ENCODE assay signal across 8 mouse cellular contexts in genomic region chr7:19920166-19920505, GRCm38 (mm10). TPM values are rescaled to one million over a fixed set of nuclear protein-coding genes. Genes with fewer than 3 reads are reported as not detected.
DNase-seq lines count a peak whose midpoint lies in the region; ATAC-seq lines count a peak whose summit lies in the region.
"Had no signal": no experiment of that assay in that cellular context is flagged by ENCODE, and none has a peak within 500 bp of the region (broad histone marks: within the 10 kb centered on the region; RNA-seq: fewer than 3 reads in every experiment).

No protein-coding gene starts in this region.

- no peaks in the 10 kb centered on the region; the same call in 1 of the 2 replicates for H3K36me3 ChIP-seq in neural tube, embryonic 11.5 days (ENCODE audit: control insufficient read depth, insufficient read depth, low read length)
- no peaks in the 10 kb centered on the region for H3K36me3 ChIP-seq in forebrain, embryonic 16.5 days (ENCODE audit: control insufficient read depth, insufficient read depth)
- 0 out of 2 replicates have a peak, but pooled peaks cover 14% of the 10 kb centered on the region for H3K36me3 ChIP-seq in liver, embryonic 13.5 days

- H3K4me3 ChIP-seq in neural tube, embryonic 11.5 days (ENCODE audit: low read depth, low read length), result peak overlapping the region; percentile 67
- peak overlapping the region; percentile 78 for H3K4me3 ChIP-seq in forebrain, embryonic 16.5 days (replicated peaks; ENCODE audit: low read length)
- H3K4me3 ChIP-seq in liver, embryonic 13.5 days (replicated peaks), result peak overlapping the region; percentile 63

- H3K27me3 ChIP-seq in neural tube, embryonic 11.5 days (ENCODE audit: control insufficient read depth, insufficient read depth, low read length), result no peaks in the 10 kb centered on the region
- H3K27me3 ChIP-seq in forebrain, embryonic 16.5 days (replicated peaks; ENCODE audit: control insufficient read depth, insufficient read depth, low read length), result no peaks in the 10 kb centered on the region
- H3K27me3 ChIP-seq in liver, embryonic 13.5 days, result no peaks in the 10 kb centered on the region

- peak; percentile 58; the same call in 1 of the 2 replicates for ATAC-seq in neural tube, embryonic 11.5 days (ENCODE audit: insufficient read depth, low FRiP score, low TSS enrichment)
- peak; percentile 51 for ATAC-seq in forebrain, embryonic 16.5 days
- ATAC-seq in liver, embryonic 13.5 days (ENCODE audit: low read depth), result no peak

- no peaks in the 10 kb centered on the region for H3K9me3 ChIP-seq in neural tube, embryonic 11.5 days (ENCODE audit: control insufficient read depth, low read length)
- H3K9me3 ChIP-seq in forebrain, embryonic 16.5 days (ENCODE audit: control insufficient read depth, low read length), result no peaks in the 10 kb centered on the region
- no peaks in the 10 kb centered on the region for H3K9me3 ChIP-seq in liver, embryonic 13.5 days (replicated peaks)

- no peak for DNase-seq in neural tube, embryonic 11.5 days (ENCODE audit: low spot score)
- no peak for DNase-seq in neural tube, embryonic 10.5 days (ENCODE audit: extremely low spot score, low spot score)
- DNase-seq in liver, embryonic 13.5 days, result no peak
- peak; percentile 38 for DNase-seq in thymus, postnatal 4 days
- no peak for DNase-seq in cerebellum, adult 9-11 months
- DNase-seq in right cerebral cortex, postnatal 10 days (ENCODE audit: low spot score in 2 of 2), result no peak

- H3K4me2 ChIP-seq in neural tube, embryonic 11.5 days (ENCODE audit: low read depth), result peak overlapping the region; percentile 75
- H3K4me2 ChIP-seq in forebrain, embryonic 16.5 days (ENCODE audit: low read length), result peak overlapping the region; percentile 76
- peak overlapping the region; percentile 70 for H3K4me2 ChIP-seq in liver, embryonic 13.5 days

- H3K4me1 ChIP-seq in neural tube, embryonic 11.5 days (ENCODE audit: control insufficient read depth, insufficient read depth, low read length), result no peaks in the 10 kb centered on the region
- peaks cover 8% of the 10 kb centered on the region for H3K4me1 ChIP-seq in forebrain, embryonic 16.5 days (replicated peaks; ENCODE audit: control insufficient read depth, insufficient read depth, low read length)
- H3K4me1 ChIP-seq in liver, embryonic 13.5 days (replicated peaks), result peaks cover 7% of the 10 kb centered on the region

- WGBS in neural tube, embryonic 11.5 days, result 30% methylated on average over 4 of the region's 4 CpGs
- 26% methylated on average over 4 of the region's 4 CpGs for WGBS in forebrain, embryonic 16.5 days
- WGBS in liver, embryonic 13.5 days (ENCODE audit: insufficient replicate concordance), result 20% methylated on average over 4 of the region's 4 CpGs

- no peak overlapping the region for H3K27ac ChIP-seq in neural tube, embryonic 11.5 days (ENCODE audit: low read depth, low read length)
- H3K27ac ChIP-seq in forebrain, embryonic 16.5 days (ENCODE audit: low read length), result peak overlapping the region; percentile 44; the same call in 1 of the 2 replicates
- H3K27ac ChIP-seq in liver, embryonic 13.5 days, result no peak overlapping the region

- H3K9ac ChIP-seq in neural tube, embryonic 11.5 days (ENCODE audit: low read length), result 0 out of 2 replicates have a peak overlapping the region, but pooled peaks have one; percentile 76
- peak overlapping the region; percentile 77 for H3K9ac ChIP-seq in forebrain, embryonic 16.5 days (replicated peaks; ENCODE audit: low read depth, low read length)
- H3K9ac ChIP-seq in liver, embryonic 13.5 days, result peak overlapping the region; percentile 59; the same call in 1 of the 2 replicates

RNA-seq across cellular contexts. Expression of gene Pvr, which starts 0.8 kb away (rescaled TPM):
- 2.9 and 4.8 TPM in 2 replicates for polyA plus RNA-seq in neural tube, embryonic 11.5 days (2014; fragmentation: Nextera tagmentation; extraction: Ambion mirVana)
- polyA plus RNA-seq in forebrain, embryonic 16.5 days (2015; fragmentation: Nextera tagmentation; extraction: Ambion mirVana), result 7.6 and 10.3 TPM in 2 replicates
- polyA plus RNA-seq in liver, embryonic 13.5 days (2015; fragmentation: Nextera tagmentation; extraction: Ambion mirVana), result 1.9 and 2.2 TPM in 2 replicates

RNA-seq across cellular contexts. Expression of gene Igsf23, which starts 30.4 kb away (rescaled TPM):
- polyA plus RNA-seq in neural tube, embryonic 11.5 days (2014; fragmentation: Nextera tagmentation; extraction: Ambion mirVana), result not detected in 2 replicates
- not detected in 2 replicates for polyA plus RNA-seq in forebrain, embryonic 16.5 days (2015; fragmentation: Nextera tagmentation; extraction: Ambion mirVana)
- polyA plus RNA-seq in liver, embryonic 13.5 days (2015; fragmentation: Nextera tagmentation; extraction: Ambion mirVana), result 0.20 and 0.35 TPM in 2 replicates
- polyA plus RNA-seq: brain, embryonic 14.5 days had no signal

RNA-seq across cellular contexts. Expression of gene Ceacam19, which starts 32.4 kb away (rescaled TPM):
- not detected in 2 replicates for polyA plus RNA-seq in neural tube, embryonic 11.5 days (2014; fragmentation: Nextera tagmentation; extraction: Ambion mirVana)
- polyA plus RNA-seq in forebrain, embryonic 16.5 days (2015; fragmentation: Nextera tagmentation; extraction: Ambion mirVana), result not detected in 2 replicates
- not detected in 2 replicates for polyA plus RNA-seq in liver, embryonic 13.5 days (2015; fragmentation: Nextera tagmentation; extraction: Ambion mirVana)

RNA-seq across cellular contexts. Expression of gene Ceacam20, which starts 45.1 kb away (rescaled TPM):
- not detected in 2 replicates for polyA plus RNA-seq in neural tube, embryonic 11.5 days (2014; fragmentation: Nextera tagmentation; extraction: Ambion mirVana)
- polyA plus RNA-seq in forebrain, embryonic 16.5 days (2015; fragmentation: Nextera tagmentation; extraction: Ambion mirVana), result not detected in 2 replicates
- polyA plus RNA-seq in liver, embryonic 13.5 days (2015; fragmentation: Nextera tagmentation; extraction: Ambion mirVana), result not detected in 2 replicates
- polyA plus RNA-seq: brain, embryonic 14.5 days had no signal

RNA-seq across cellular contexts. Expression of gene Ceacam16, which starts 59.0 kb away (rescaled TPM):
- not detected in 2 replicates for polyA plus RNA-seq in neural tube, embryonic 11.5 days (2014; fragmentation: Nextera tagmentation; extraction: Ambion mirVana)
- polyA plus RNA-seq in forebrain, embryonic 16.5 days (2015; fragmentation: Nextera tagmentation; extraction: Ambion mirVana), result 0.46 and 0.77 TPM in 2 replicates
- polyA plus RNA-seq in liver, embryonic 13.5 days (2015; fragmentation: Nextera tagmentation; extraction: Ambion mirVana), result not detected in 2 replicates
- polyA plus RNA-seq: brain, embryonic 14.5 days had no signal
